Mouse (Mus musculus) embryonic fibroblast, embryonic 13.5 days (primary cell): Measurements from ENCODE around the gene Il10rb.

Experiments used
- CTCF ChIP-seq: IDR thresholded peaks from 2 replicates; pipeline ENCODE4 v1.5.1; 2011; ENCODE audit warnings: mild to moderate bottlenecking, control low read depth, low read length, moderate library complexity, borderline replicate concordance; ENCODE audit not compliant: insufficient read depth
- POLR2A ChIP-seq: IDR thresholded peaks from 2 replicates; pipeline ENCODE4 v1.6.1; 2011; ENCODE audit warnings: low read depth, mild to moderate bottlenecking, control low read depth, low read length, moderate library complexity

DNA sequence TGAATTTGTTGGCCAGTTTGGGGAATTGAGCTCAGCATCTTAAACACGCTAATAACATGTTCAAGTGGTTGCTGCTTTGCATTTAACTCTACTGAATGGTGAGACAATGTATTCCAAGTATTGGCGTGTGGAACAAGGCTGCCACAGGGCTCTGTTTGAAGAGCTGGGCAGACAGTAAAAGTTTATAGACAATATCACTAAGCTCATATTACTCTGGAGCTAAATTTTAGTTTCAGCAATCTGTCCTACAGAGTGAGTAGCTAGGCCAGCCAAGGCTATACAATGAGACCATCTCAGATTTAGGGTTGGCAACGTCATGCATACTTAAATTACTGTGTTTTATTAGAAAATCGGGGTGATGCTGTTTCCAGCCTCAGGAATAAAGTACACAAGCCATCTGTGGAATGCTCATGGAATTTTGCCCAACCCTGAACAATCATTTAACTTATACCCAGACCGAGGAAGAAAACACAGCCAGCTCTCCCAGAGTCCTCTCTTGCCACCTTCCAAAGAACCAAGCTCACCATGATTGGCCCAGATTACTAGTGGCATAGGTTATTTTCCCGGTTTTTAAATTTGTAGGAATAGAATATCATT is 4.3 kb upstream of the Il10rb start:
- no peak for TF ChIP-seq CTCF
- TF ChIP-seq POLR2A: no peak
